Mouse (Mus musculus) liver, embryonic 13.5 days (tissue): Measurements from ENCODE around the gene Bcas3. TPM values are rescaled to one million over a fixed set of nuclear protein-coding genes. Genes with fewer than 3 reads are reported as not detected.

ENCODE experiments used
- ATAC-seq: fragments of 200-750 bp; cut with Nextera tagmentation; 2 replicates; pipeline ENCODE4 v1.8.0; 2017; ENCODE audit warnings: low read depth, mild to moderate bottlenecking, moderate number of reproducible peaks, moderate library complexity
- DNase-seq: peaks from one replicate; pipeline ENCODE4 v3.0.0; 2022
- H3K27ac ChIP-seq: fragments of 300-500 bp; sonication (generic); 2 replicates; pipeline ENCODE4 v1.5.1; 2015; ENCODE audit warnings: moderate library complexity, mild to moderate bottlenecking, inconsistent platforms
- H3K27me3 ChIP-seq: fragments of 300-500 bp; sonication (generic); 2 replicates; pipeline ENCODE4 v1.6.1; 2015; ENCODE audit warnings: mild to moderate bottlenecking, inconsistent platforms
- H3K36me3 ChIP-seq: fragments of 300-500 bp; sonication (generic); 2 replicates; pipeline ENCODE4 v1.6.1; 2015; ENCODE audit warnings: mild to moderate bottlenecking, inconsistent platforms
- H3K4me1 ChIP-seq: fragments of 300-500 bp; sonication (generic); replicated peaks from 2 replicates; pipeline ENCODE4 v1.6.1; 2015; ENCODE audit warnings: inconsistent platforms
- H3K4me2 ChIP-seq: fragments of 300-500 bp; sonication (generic); 2 replicates; pipeline ENCODE4 v1.6.1; 2015; ENCODE audit warnings: inconsistent platforms, mild to moderate bottlenecking, moderate library complexity
- H3K4me3 ChIP-seq: fragments of 300-500 bp; sonication (generic); replicated peaks from 2 replicates; pipeline ENCODE4 v1.5.1; 2015; ENCODE audit warnings: mild to moderate bottlenecking, inconsistent platforms
- H3K9ac ChIP-seq: fragments of 300-500 bp; sonication (generic); 2 replicates; pipeline ENCODE4 v1.6.1; 2015; ENCODE audit warnings: mild to moderate bottlenecking, inconsistent platforms
- H3K9me3 ChIP-seq: fragments of 300-500 bp; sonication (generic); replicated peaks from 2 replicates; pipeline ENCODE4 v1.6.1; 2016; ENCODE audit warnings: inconsistent platforms
- WGBS: fragments of 180-500 bp; shearing (Covaris S2); methylation state at CpG from one replicate; pipeline ENCODE4 v1.1.7; 2015; ENCODE audit not compliant: insufficient replicate concordance; 5-methylcytosine and 5-hydroxymethylcytosine counted together
- polyA plus RNA-seq: library from polyadenylated mRNA; unstranded; fragments of >200 nt; fragmentation: Nextera tagmentation; extraction: Ambion mirVana; gene quantifications from 2 replicates; pipeline ENCODE4 v1.2.1, GENCODE M21; 2015

Gene Bcas3
- polyA plus RNA-seq, 1 experiment from 2014 or later = 13.6 TPM

GRCm38 (mm10) chr11:85827342-85827741 is 474.4 kb downstream of the Bcas3 start:
- peak; percentile 43 for DNase-seq

GRCm38 (mm10) chr11:85828691-85829519 is 475.9 kb downstream of the Bcas3 start:
- Histone ChIP-seq H3K36me3 (no peaks in the 10 kb centered on the region), H3K4me2 (peak overlapping the region; percentile 29; the same call in 1 of the 2 replicates), H3K4me1 (peaks cover 69% of the 10 kb centered on the region), H3K27me3 (peaks cover 100% of the 10 kb centered on the region), H3K27ac (no peak overlapping the region), H3K4me3 (no peak overlapping the region), H3K9ac (no peak overlapping the region), H3K9me3 (no peaks in the 10 kb centered on the region)
- ATAC-seq = no peak
- 12% methylated on average over 38 of the region's 38 CpGs for WGBS
- no peak for DNase-seq

More at GRCm38 (mm10) chr11:85827342-85827741, 474.4 kb downstream of the Bcas3 start:
- WGBS = 6% methylated on average over 9 of the region's 9 CpGs
- no peak overlapping the region for H3K4me3 ChIP-seq
- no peak overlapping the region for H3K9ac ChIP-seq
- peak; percentile 70 for ATAC-seq
- H3K9me3 ChIP-seq = no peaks in the 10 kb centered on the region
- H3K27ac ChIP-seq = no peak overlapping the region
- peaks cover 89% of the 10 kb centered on the region for H3K27me3 ChIP-seq
- peaks cover 70% of the 10 kb centered on the region for H3K4me1 ChIP-seq
- H3K36me3 ChIP-seq = no peaks in the 10 kb centered on the region
- no peak overlapping the region for H3K4me2 ChIP-seq

GRCm38 (mm10) chr11:85829520-85830440 is 476.8 kb downstream of the Bcas3 start:
- H3K27me3 ChIP-seq = peaks cover 100% of the 10 kb centered on the region
- 2% methylated on average over 61 of the region's 61 CpGs for WGBS
- ATAC-seq (no peak), DNase-seq (no peak)
- H3K36me3 ChIP-seq = no peaks in the 10 kb centered on the region
- H3K4me1 ChIP-seq = peaks cover 68% of the 10 kb centered on the region
- peak overlapping the region; percentile 37; the same call in 1 of the 2 replicates for H3K4me2 ChIP-seq
- no peak overlapping the region for H3K27ac ChIP-seq
- H3K4me3 ChIP-seq = peak overlapping the region; percentile 21
- no peaks in the 10 kb centered on the region for H3K9me3 ChIP-seq
- peak overlapping the region; percentile 22; the same call in 1 of the 2 replicates for H3K9ac ChIP-seq

- no peak overlapping the region for H3K27ac ChIP-seq
- ATAC-seq (no peak), DNase-seq (no peak)
- H3K36me3 ChIP-seq = no peaks in the 10 kb centered on the region
- H3K27me3 ChIP-seq = peaks cover 100% of the 10 kb centered on the region
- H3K9ac ChIP-seq = no peak overlapping the region
- H3K4me1 ChIP-seq = peaks cover 60% of the 10 kb centered on the region
- no peak overlapping the region for H3K4me3 ChIP-seq
- WGBS = 2% methylated on average over 17 of the region's 17 CpGs
- H3K9me3 ChIP-seq = no peaks in the 10 kb centered on the region
- no peak overlapping the region for H3K4me2 ChIP-seq
These were observed 478.0 kb downstream of the Bcas3 start for GRCm38 (mm10) chr11:85830901-85831341.

GRCm38 (mm10) chr11:85831656-85832230 is 478.8 kb downstream of the Bcas3 start:
- peak overlapping the region; percentile 66 for H3K4me2 ChIP-seq
- H3K36me3 ChIP-seq = no peaks in the 10 kb centered on the region
- no peaks in the 10 kb centered on the region for H3K9me3 ChIP-seq
- peak overlapping the region; percentile 53 for H3K4me3 ChIP-seq
- no peak overlapping the region for H3K27ac ChIP-seq
- H3K27me3 ChIP-seq = peaks cover 100% of the 10 kb centered on the region
- DNase-seq (no peak), ATAC-seq (no peak)
- H3K4me1 ChIP-seq = peaks cover 51% of the 10 kb centered on the region
- H3K9ac ChIP-seq = peak overlapping the region; percentile 37; the same call in 1 of the 2 replicates
- WGBS = 1% methylated on average over 33 of the region's 33 CpGs

- DNase-seq = no peak
- Histone ChIP-seq H3K4me1 (peaks cover 45% of the 10 kb centered on the region), H3K27me3 (peaks cover 100% of the 10 kb centered on the region), H3K9me3 (no peaks in the 10 kb centered on the region), H3K27ac (no peak within 1 kb of the TSS; the same call in 1 of the 2 replicates), H3K9ac (peak within 1 kb of the TSS; percentile 50), H3K4me3 (peak within 1 kb of the TSS; percentile 53), H3K36me3 (no peaks in the 10 kb centered on the region), H3K4me2 (peak within 1 kb of the TSS; percentile 66)
- ATAC-seq = peak; percentile 24; the same call in 1 of the 2 replicates
- WGBS = 2% methylated on average over 47 of the region's 52 CpGs
These were observed 479.4 kb downstream of the Bcas3 start, which contains the start of gene Tbx2 for GRCm38 (mm10) chr11:85832231-85832924. Gene Tbx2, plus strand, starts transcription at chr11:85832551.

GRCm38 (mm10) chr11:85833081-85833521 is 480.1 kb downstream of the Bcas3 start:
- Histone ChIP-seq H3K27ac (no peak overlapping the region; the same call in 1 of the 2 replicates), H3K9ac (peak overlapping the region; percentile 50), H3K4me3 (peak overlapping the region; percentile 53), H3K4me1 (peaks cover 44% of the 10 kb centered on the region), H3K36me3 (no peaks in the 10 kb centered on the region), H3K27me3 (peaks cover 100% of the 10 kb centered on the region), H3K4me2 (peak overlapping the region; percentile 66), H3K9me3 (no peaks in the 10 kb centered on the region)
- under 1% methylated on average over 44 of the region's 54 CpGs for WGBS
- DNase-seq (no peak), ATAC-seq (no peak)

- 7% methylated on average over 11 of the region's 11 CpGs for WGBS
- Histone ChIP-seq H3K9ac (no peak overlapping the region), H3K4me2 (peak overlapping the region; percentile 66), H3K27ac (no peak overlapping the region), H3K36me3 (no peaks in the 10 kb centered on the region), H3K9me3 (no peaks in the 10 kb centered on the region), H3K4me1 (peaks cover 39% of the 10 kb centered on the region), H3K27me3 (peaks cover 100% of the 10 kb centered on the region), H3K4me3 (peak overlapping the region; percentile 53)
- DNase-seq (no peak), ATAC-seq (no peak)
These were observed 480.9 kb downstream of the Bcas3 start for GRCm38 (mm10) chr11:85833761-85834385.

- no peak overlapping the region for H3K27ac ChIP-seq
- no peaks in the 10 kb centered on the region for H3K9me3 ChIP-seq
- DNase-seq = no peak
- WGBS = 7% methylated on average over 17 of the region's 17 CpGs
- peak overlapping the region; percentile 66 for H3K4me2 ChIP-seq
- H3K36me3 ChIP-seq = no peaks in the 10 kb centered on the region
- peaks cover 100% of the 10 kb centered on the region for H3K27me3 ChIP-seq
- peaks cover 34% of the 10 kb centered on the region for H3K4me1 ChIP-seq
- no peak overlapping the region for H3K9ac ChIP-seq
- H3K4me3 ChIP-seq = peak overlapping the region; percentile 53
- ATAC-seq = no peak
These were observed 481.5 kb downstream of the Bcas3 start for GRCm38 (mm10) chr11:85834386-85834931.
